Mouse (Mus musculus) kidney, adult 2 months (tissue): ENCODE measurements at regions not wholly inside any gene's neighbourhood (a gene's known extent, or its start where the extent isn't known, plus 50 kb on each side); places are given as distances from the start of the nearest gene placed in this dataset.

Experiments used
- CTCF ChIP-seq: fragments of 200-500 bp; conservative IDR thresholded peaks from 2 replicates; pipeline ENCODE4 v1.5.1; 2011; ENCODE audit warnings: low read depth, mild to moderate bottlenecking, control low read depth, low read length, moderate library complexity, mixed read lengths; ENCODE audit not compliant: insufficient read depth, insufficient read length
- POLR2A ChIP-seq: fragments of 200-500 bp; IDR thresholded peaks from one replicate; pipeline ENCODE4 v1.6.1; 2011; ENCODE audit warnings: low read depth, low read length, control low read depth

- TF ChIP-seq CTCF: no peak
- TF ChIP-seq POLR2A: no peak
Observed at GRCm38 (mm10) chr1:194303951-194304350, 314.1 kb upstream of the Plxna2 start.
